Mouse (Mus musculus) neural tube, embryonic 13.5 days (tissue): ENCODE data around the gene Tas2r144. TPM values are rescaled to one million over a fixed set of nuclear protein-coding genes. Genes with fewer than 3 reads are reported as not detected.

ENCODE experiments used
- ATAC-seq: fragments of 200-750 bp; cut with Nextera tagmentation; 2 replicates; pipeline ENCODE4 v1.8.0; 2017; ENCODE audit warnings: low read depth, mild to moderate bottlenecking, moderate TSS enrichment, moderate library complexity
- H3K27ac ChIP-seq: fragments of 300-500 bp; sonication (generic); replicated peaks from 2 replicates; pipeline ENCODE4 v1.5.1; 2015; ENCODE audit warnings: moderate library complexity, mild to moderate bottlenecking, inconsistent platforms
- H3K27me3 ChIP-seq: fragments of 300-500 bp; sonication (generic); 2 replicates; pipeline ENCODE4 v1.6.1; 2015; ENCODE audit warnings: mild to moderate bottlenecking, inconsistent platforms
- H3K36me3 ChIP-seq: fragments of 300-500 bp; sonication (generic); 2 replicates; pipeline ENCODE4 v1.6.1; 2015; ENCODE audit warnings: mild to moderate bottlenecking, inconsistent platforms
- H3K4me1 ChIP-seq: fragments of 300-500 bp; sonication (generic); replicated peaks from 2 replicates; pipeline ENCODE4 v1.6.1; 2015; ENCODE audit warnings: inconsistent platforms
- H3K4me2 ChIP-seq: fragments of 300-500 bp; sonication (generic); 2 replicates; pipeline ENCODE4 v1.6.1; 2015; ENCODE audit warnings: inconsistent platforms, mild to moderate bottlenecking, moderate library complexity
- H3K4me3 ChIP-seq: fragments of 300-500 bp; sonication (generic); 2 replicates; pipeline ENCODE4 v1.5.1; 2015; ENCODE audit warnings: mild to moderate bottlenecking, inconsistent platforms
- H3K9ac ChIP-seq: fragments of 300-500 bp; sonication (generic); 2 replicates; pipeline ENCODE4 v1.6.1; 2015; ENCODE audit warnings: moderate library complexity, mild to moderate bottlenecking, inconsistent platforms
- H3K9me3 ChIP-seq: fragments of 300-500 bp; sonication (generic); 2 replicates; pipeline ENCODE4 v1.6.1; 2016; ENCODE audit warnings: inconsistent platforms
- WGBS: fragments of 180-500 bp; shearing (Covaris S2); methylation state at CpG from one replicate; pipeline ENCODE4 v1.1.7; 2015; 5-methylcytosine and 5-hydroxymethylcytosine counted together
- polyA plus RNA-seq: library from polyadenylated mRNA; unstranded; fragments of >200 nt; fragmentation: Nextera tagmentation; extraction: Ambion mirVana; gene quantifications from 2 replicates; pipeline ENCODE4 v1.2.1, GENCODE M21; 2015

The Tas2r144 gene
- polyA plus RNA-seq, 1 experiment from 2014 or later, result not detected

DNA sequence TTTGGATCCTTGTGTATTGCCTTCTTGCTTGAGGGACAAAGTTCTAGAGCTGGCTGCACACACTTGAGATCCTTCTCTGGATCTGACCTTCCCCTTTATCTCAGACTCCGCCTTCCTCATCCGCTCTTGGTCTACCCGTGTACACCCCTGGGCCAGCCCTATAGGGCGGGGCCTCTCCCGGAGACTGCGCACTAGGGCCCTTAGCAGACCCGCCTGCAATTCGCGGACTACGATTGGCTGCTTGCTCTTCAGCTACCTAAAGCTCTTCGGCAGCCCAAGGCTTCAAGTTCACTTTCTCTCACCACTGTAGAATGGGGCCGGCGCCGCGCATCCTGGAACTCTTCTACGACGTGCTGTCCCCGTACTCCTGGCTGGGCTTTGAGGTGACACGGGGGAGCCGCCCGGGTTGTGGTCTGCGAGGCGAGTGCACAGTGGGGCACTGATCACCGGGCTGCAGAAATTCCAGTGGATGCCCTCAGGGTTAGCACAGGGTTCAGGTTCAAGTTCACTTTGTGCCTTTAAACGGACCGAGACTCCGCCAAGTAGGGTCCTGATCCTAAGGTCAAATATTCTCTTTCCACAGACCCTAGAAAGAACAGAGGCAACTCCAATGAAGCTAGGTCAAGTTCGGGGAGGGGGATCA is 30.7 kb downstream of the Tas2r144 start, which contains the start of gene Gstk1:
Gene Gstk1, plus strand, starts transcription at position 225 of the 643 bp plus-strand sequence.
- ATAC-seq, result peak; percentile 100
- Histone ChIP-seq H3K4me2 (peak within 1 kb of the TSS; percentile 73), H3K4me1 (peaks cover 8% of the 10 kb centered on the region), H3K9ac (peak within 1 kb of the TSS; percentile 58), H3K4me3 (peak within 1 kb of the TSS; percentile 48), H3K9me3 (no peaks in the 10 kb centered on the region), H3K36me3 (no peaks in the 10 kb centered on the region), H3K27ac (no peak within 1 kb of the TSS), H3K27me3 (peaks cover 13% of the 10 kb centered on the region; the same call in 1 of the 2 replicates)
- 3% methylated on average over 28 of the region's 28 CpGs for WGBS

DNA sequence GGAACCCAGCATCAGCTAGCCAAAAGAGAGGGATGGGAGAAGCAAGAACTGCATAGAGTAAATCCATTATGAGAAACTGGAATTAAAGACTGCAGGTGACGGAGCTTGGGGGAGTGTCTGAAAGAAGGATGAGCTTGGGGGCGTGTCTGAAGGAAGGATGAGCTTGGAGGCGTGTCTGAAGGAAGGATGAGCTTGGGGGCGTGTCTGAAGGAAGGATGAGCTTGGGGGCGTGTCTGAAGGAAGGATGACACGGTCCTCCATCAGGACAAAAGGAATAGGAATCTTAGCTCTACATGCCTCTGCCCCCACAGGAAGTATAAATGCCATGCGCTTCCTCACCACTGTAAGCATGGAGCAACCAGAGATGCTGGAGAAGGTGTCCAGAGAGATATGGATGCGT is 32.0 kb downstream of the Tas2r144 start:
- Histone ChIP-seq H3K4me3 (peak overlapping the region; percentile 19), H3K4me1 (peaks cover 8% of the 10 kb centered on the region)
- WGBS, result 8% methylated on average over 8 of the region's 8 CpGs

DNA sequence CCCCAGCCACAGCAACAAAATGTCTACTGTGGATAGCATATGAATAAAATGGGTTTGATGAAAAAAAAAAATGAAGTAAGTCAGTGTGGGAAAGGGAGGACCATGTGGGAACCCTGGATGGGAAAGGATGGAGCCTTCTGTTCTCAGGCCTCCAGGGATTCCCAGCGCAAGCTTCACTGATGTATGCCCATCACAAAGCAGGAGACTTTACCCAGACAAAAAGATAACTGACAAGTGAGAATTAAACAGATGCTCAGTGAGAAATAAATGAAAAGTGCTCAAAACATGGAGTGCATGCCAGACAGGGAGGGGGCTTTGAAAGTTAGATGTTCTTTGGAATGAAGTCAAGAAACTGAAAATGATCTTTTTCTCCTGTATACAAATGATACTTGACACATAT is 32.9 kb downstream of the Tas2r144 start:
- peaks cover 13% of the 10 kb centered on the region; the same call in 1 of the 2 replicates for H3K27me3 ChIP-seq
- H3K4me1 ChIP-seq, result peaks cover 8% of the 10 kb centered on the region
- 85% methylated on average over 1 of the region's 1 CpGs for WGBS
- peak overlapping the region; percentile 19 for H3K4me3 ChIP-seq
- H3K9ac ChIP-seq, result 0 out of 2 replicates have a peak overlapping the region, but pooled peaks have one; percentile 8
- H3K36me3 ChIP-seq, result no peaks in the 10 kb centered on the region
- no peak for ATAC-seq
- H3K9me3 ChIP-seq, result no peaks in the 10 kb centered on the region
- peak overlapping the region; percentile 33 for H3K4me2 ChIP-seq
- no peak overlapping the region for H3K27ac ChIP-seq

More for the DNA sequence above, 32.0 kb downstream of the Tas2r144 start:
- Histone ChIP-seq H3K27ac (no peak overlapping the region), H3K4me2 (peak overlapping the region; percentile 33), H3K36me3 (no peaks in the 10 kb centered on the region), H3K9ac (peak overlapping the region; percentile 18; the same call in 1 of the 2 replicates), H3K27me3 (peaks cover 13% of the 10 kb centered on the region; the same call in 1 of the 2 replicates), H3K9me3 (no peaks in the 10 kb centered on the region)
- ATAC-seq, result peak; percentile 32; the same call in 1 of the 2 replicates

DNA sequence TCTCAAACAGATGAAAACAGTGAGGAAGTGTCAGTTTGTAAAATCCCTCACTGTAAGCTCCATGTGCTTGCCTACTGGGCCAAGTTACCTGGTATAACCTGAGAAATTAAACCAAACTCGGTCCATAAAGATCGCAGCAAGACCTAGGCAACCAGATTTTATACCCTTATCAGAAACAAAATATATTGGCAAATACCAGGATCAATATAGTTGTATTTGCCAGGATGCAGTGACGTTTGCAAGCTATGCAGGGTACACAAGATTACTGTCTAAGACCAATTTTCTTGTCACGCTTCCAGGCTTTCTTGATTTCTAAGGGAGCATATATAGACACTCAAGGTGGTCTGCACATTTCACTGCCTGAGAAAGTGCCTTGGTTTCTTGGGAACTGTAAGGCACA is 36.7 kb downstream of the Tas2r144 start:
- no peak for ATAC-seq
- Histone ChIP-seq H3K4me3 (no peak overlapping the region), H3K4me2 (no peak overlapping the region), H3K9me3 (no peaks in the 10 kb centered on the region), H3K36me3 (no peaks in the 10 kb centered on the region), H3K27ac (no peak overlapping the region), H3K4me1 (no peaks in the 10 kb centered on the region), H3K9ac (no peak overlapping the region), H3K27me3 (peaks cover 5% of the 10 kb centered on the region; the same call in 1 of the 2 replicates)
- WGBS, result 84% methylated on average over 4 of the region's 4 CpGs

DNA sequence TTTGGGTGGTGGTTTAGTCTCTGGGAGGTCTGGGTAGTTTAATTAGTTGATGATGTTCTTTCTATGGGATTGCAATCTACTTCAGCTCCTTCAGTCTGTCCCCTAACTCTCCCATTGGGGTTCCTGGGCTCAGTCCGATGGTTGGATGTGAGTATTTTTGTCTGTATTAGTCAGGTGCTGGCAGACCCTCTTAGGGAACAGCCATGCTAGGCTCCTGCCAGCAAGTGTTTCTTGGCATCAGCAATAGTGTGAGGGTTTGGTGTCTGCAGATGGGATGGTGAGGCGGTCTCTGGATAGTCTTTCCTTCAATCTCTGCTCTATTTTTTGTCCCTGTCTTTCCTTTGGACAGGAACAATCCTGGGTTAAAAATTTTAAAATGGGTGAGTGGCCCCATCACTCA is 38.0 kb downstream of the Tas2r144 start:
- no peak overlapping the region for H3K27ac ChIP-seq
- H3K9me3 ChIP-seq, result no peaks in the 10 kb centered on the region
- H3K4me1 ChIP-seq, result 0 out of 2 replicates have a peak, but pooled peaks cover 3% of the 10 kb centered on the region
- WGBS, result 88% methylated on average over 2 of the region's 2 CpGs
- H3K4me3 ChIP-seq, result no peak overlapping the region
- H3K27me3 ChIP-seq, result no peaks in the 10 kb centered on the region
- no peak for ATAC-seq
- H3K9ac ChIP-seq, result no peak overlapping the region
- no peak overlapping the region for H3K4me2 ChIP-seq
- H3K36me3 ChIP-seq, result no peaks in the 10 kb centered on the region

DNA sequence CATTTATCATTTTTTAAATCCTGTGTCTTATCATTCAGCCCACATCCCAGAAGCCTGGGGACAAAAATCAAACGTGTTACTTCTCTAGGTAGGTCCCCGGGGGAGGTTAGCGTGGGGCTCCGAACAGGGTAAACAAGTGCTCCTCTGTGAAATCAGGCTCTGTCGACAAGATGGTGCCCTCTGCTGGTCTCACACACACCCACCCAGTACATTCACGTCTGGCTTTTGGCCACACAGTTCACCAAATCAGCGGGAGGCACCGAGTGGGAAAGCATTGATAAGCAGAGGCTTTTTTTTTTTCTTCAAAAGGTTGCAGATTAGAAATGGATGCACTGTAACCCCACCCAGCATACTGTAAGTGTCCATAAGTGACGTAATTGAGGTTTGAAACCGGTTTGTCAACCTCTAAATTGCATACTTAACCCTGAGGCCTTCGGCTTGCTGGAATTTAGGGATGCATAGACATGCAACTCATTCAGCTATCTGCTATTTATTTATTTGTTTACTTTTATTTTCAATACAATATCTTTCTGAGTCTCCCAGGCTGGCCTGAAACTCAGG is 42.3 kb downstream of the Tas2r144 start:
- no peak overlapping the region for H3K27ac ChIP-seq
- H3K4me3 ChIP-seq, result no peak overlapping the region
- no peak overlapping the region for H3K9ac ChIP-seq
- no peak overlapping the region for H3K4me2 ChIP-seq
- no peaks in the 10 kb centered on the region for H3K9me3 ChIP-seq
- peak; percentile 72; the same call in 1 of the 2 replicates for ATAC-seq
- 0 out of 2 replicates have a peak, but pooled peaks cover 6% of the 10 kb centered on the region for H3K27me3 ChIP-seq
- no peaks in the 10 kb centered on the region for H3K36me3 ChIP-seq
- 0 out of 2 replicates have a peak, but pooled peaks cover 3% of the 10 kb centered on the region for H3K4me1 ChIP-seq
- WGBS, result 20% methylated on average over 11 of the region's 11 CpGs

DNA sequence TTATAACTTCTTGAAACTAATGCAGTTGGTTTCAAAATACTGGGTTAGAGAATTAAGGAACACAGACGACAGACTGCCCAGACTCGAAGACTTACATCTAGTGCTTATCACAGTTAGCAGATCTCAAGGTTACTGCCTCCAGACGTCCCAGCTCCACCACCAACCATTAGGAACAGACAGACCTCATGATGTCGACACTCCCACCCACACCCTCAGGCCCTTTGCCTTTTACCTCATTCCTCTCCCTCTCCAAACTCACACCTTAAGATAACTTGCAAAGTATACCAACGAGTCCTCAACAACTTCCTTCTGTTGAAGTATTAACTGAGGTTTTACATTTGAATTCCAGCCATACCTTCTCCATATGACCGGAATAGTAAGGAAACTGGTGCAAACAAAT is 45.3 kb downstream of the Tas2r144 start:
- H3K4me1 ChIP-seq, result 0 out of 2 replicates have a peak, but pooled peaks cover 8% of the 10 kb centered on the region
- 78% methylated on average over 6 of the region's 6 CpGs for WGBS
- no peak overlapping the region for H3K4me2 ChIP-seq
- ATAC-seq, result no peak
- no peaks in the 10 kb centered on the region for H3K9me3 ChIP-seq
- H3K9ac ChIP-seq, result no peak overlapping the region
- H3K36me3 ChIP-seq, result no peaks in the 10 kb centered on the region
- H3K27me3 ChIP-seq, result 0 out of 2 replicates have a peak, but pooled peaks cover 6% of the 10 kb centered on the region
- H3K4me3 ChIP-seq, result no peak overlapping the region
- no peak overlapping the region for H3K27ac ChIP-seq

DNA sequence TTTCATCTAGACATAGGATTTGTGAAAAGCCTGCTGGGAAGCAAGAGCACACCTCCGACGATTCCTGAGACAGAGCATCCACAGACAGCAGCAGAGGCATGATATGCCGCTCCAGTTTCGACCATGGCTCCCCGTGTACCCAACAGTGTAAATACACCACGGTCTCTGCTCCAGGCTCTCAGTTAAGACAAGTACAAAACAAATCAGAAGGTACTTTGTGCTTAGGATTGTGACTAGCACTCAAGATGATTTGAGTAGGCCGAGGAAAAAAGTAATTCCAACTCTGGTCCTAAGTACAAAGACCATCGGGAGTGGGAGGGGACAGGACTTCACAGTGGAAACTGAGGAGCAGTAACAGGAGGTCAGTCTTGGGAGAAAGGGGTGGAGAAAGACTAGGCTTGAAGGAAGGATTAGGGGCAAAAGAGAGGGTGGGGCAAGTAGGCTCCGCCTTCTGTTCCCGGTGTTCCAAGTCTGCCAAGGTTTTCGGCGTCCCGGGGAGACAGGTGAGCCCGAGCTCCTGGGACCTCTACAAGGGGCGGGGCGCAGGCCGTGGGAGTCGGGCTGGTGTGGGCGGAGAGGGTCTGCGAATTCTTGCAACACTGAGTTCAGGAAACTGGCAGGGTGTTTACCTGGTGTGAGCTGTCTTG is 46.5 kb downstream of the Tas2r144 start, which contains the start of gene Tmem139:
Gene Tmem139, plus strand, starts transcription at position 447 of the 647 bp plus-strand sequence.
- no peaks in the 10 kb centered on the region for H3K9me3 ChIP-seq
- H3K4me2 ChIP-seq, result peak within 1 kb of the TSS; percentile 3; the same call in 1 of the 2 replicates
- H3K4me1 ChIP-seq, result peaks cover 17% of the 10 kb centered on the region
- no peak for ATAC-seq
- no peak within 1 kb of the TSS for H3K27ac ChIP-seq
- no peaks in the 10 kb centered on the region for H3K36me3 ChIP-seq
- WGBS, result 19% methylated on average over 20 of the region's 20 CpGs
- no peak within 1 kb of the TSS for H3K4me3 ChIP-seq
- H3K27me3 ChIP-seq, result 0 out of 2 replicates have a peak, but pooled peaks cover 6% of the 10 kb centered on the region
- no peak within 1 kb of the TSS for H3K9ac ChIP-seq

DNA sequence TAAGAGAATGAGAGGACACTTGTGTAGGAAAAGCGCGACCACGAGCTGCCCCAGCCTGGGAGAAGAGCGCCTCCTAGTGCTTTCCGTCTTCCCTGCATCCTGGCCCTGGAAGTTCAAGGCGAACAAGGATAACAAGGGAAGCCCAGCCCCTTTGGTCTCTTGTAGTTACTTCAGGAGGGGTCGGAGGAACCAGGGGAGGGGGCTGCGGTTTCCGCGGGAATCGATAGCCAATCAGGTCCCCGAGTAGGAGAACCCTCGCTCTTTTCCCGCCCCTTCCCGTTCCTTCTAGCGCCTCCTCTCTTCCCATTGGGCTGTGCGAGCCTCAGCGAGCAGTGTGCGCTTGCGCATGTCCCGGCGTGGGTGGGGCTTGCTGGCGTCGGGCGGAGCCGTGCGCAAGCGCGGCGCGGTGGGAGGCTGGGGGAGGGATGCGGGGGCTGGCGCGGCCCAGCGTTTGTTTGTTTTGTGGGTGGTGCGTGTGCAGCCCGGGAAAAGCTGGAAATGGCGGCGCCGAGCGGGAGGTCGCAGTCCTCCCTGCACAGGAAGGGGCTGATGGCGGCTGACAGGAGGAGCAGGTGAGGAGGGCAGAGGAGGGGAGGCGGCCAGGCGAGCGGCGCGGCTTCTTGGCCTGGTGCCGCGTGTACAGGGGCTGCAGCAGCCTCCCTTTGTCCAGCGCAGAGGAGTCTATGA is 49.6 kb downstream of the Tas2r144 start, which contains the start of gene Casp2:
Gene Casp2, plus strand, starts transcription at position 360 of the 687 bp plus-strand sequence.
- ATAC-seq, result peak; percentile 100

More for the DNA sequence above, 49.6 kb downstream of the Tas2r144 start, which contains the start of gene Casp2:
- H3K9ac ChIP-seq, result peak within 1 kb of the TSS; percentile 96
- no peaks in the 10 kb centered on the region for H3K9me3 ChIP-seq
- H3K27me3 ChIP-seq, result 0 out of 2 replicates have a peak, but pooled peaks cover 6% of the 10 kb centered on the region
- H3K4me1 ChIP-seq, result peaks cover 25% of the 10 kb centered on the region
- whole genome bisulfite sequencing, result under 1% methylated on average over 49 of the region's 51 CpGs
- peak within 1 kb of the TSS; percentile 92 for H3K4me3 ChIP-seq
- peaks cover 26% of the 10 kb centered on the region for H3K36me3 ChIP-seq
- H3K4me2 ChIP-seq, result peak within 1 kb of the TSS; percentile 98
- H3K27ac ChIP-seq, result peak within 1 kb of the TSS; percentile 92
